Mouse (Mus musculus) layer of hippocampus, adult 8-10 months (tissue): ENCODE results near the gene Tshz2. TPM values are rescaled to one million over a fixed set of nuclear protein-coding genes. Genes with fewer than 3 reads are reported as not detected.
"Not testable (repeated sequence)": the region's sequence is repeated elsewhere in the genome, so short reads cannot be mapped to it uniquely, and the experiment has no call there.

Source experiments
- DNase-seq, 2 experiments: peaks; one replicate each; pipeline ENCODE4 v3.0.0; 2022; ENCODE audit warnings: low spot score in 2 of 2
- total RNA-seq, 4 experiments: library from RNA; stranded (reverse); gene quantifications; 2 replicates each; pipeline ENCODE4 v1.2.4; 2022

The Tshz2 gene
- total RNA-seq, 4 experiments from 2014 or later = 64.2 to 79.4 (median 74.0) TPM

- no peak for DNase-seq
Observed at GRCm38 (mm10) chr2:169753432-169753831, 120.6 kb downstream of the Tshz2 start.

- DNase-seq = no peak
Observed at GRCm38 (mm10) chr2:169755091-169755490, 122.3 kb downstream of the Tshz2 start.

GRCm38 (mm10) chr2:169758120-169758519 is 125.3 kb downstream of the Tshz2 start:
- no peak for DNase-seq

- DNase-seq = no peak
Observed at GRCm38 (mm10) chr2:169760117-169760516, 127.3 kb downstream of the Tshz2 start.

GRCm38 (mm10) chr2:169761726-169762125 is 128.9 kb downstream of the Tshz2 start:
- DNase-seq = no peak

GRCm38 (mm10) chr2:169762301-169762700 is 129.5 kb downstream of the Tshz2 start:
- DNase-seq = no peak

- DNase-seq = no peak
Observed at GRCm38 (mm10) chr2:169763716-169764115, 130.9 kb downstream of the Tshz2 start.

GRCm38 (mm10) chr2:169766247-169766646 is 133.4 kb downstream of the Tshz2 start:
- DNase-seq = no peak

- DNase-seq = no peak
Observed at GRCm38 (mm10) chr2:169767281-169767680, 134.5 kb downstream of the Tshz2 start.

GRCm38 (mm10) chr2:169775078-169775477 is 142.3 kb downstream of the Tshz2 start:
- DNase-seq = no peak

- DNase-seq = no peak
Observed at GRCm38 (mm10) chr2:169777242-169777641, 144.4 kb downstream of the Tshz2 start.

- DNase-seq = no peak
Observed at GRCm38 (mm10) chr2:169777764-169778163, 145.0 kb downstream of the Tshz2 start.

GRCm38 (mm10) chr2:169778740-169779345 is 146.0 kb downstream of the Tshz2 start:
- DNase-seq = no peak

GRCm38 (mm10) chr2:169781671-169782070 is 148.9 kb downstream of the Tshz2 start:
- not testable (repeated sequence) for DNase-seq

- no peak for DNase-seq
Observed at GRCm38 (mm10) chr2:169782874-169783680, 150.3 kb downstream of the Tshz2 start.

GRCm38 (mm10) chr2:169783681-169784033 is 150.8 kb downstream of the Tshz2 start:
- DNase-seq = no peak

- no peak for DNase-seq
Observed at GRCm38 (mm10) chr2:169787381-169787780, 154.6 kb downstream of the Tshz2 start.

- DNase-seq = no peak
Observed at GRCm38 (mm10) chr2:169787906-169788305, 155.1 kb downstream of the Tshz2 start.

- peak in 1 of 2 experiments; percentile 22 for DNase-seq
Observed at GRCm38 (mm10) chr2:169790439-169791131, 157.8 kb downstream of the Tshz2 start.

- DNase-seq = no peak
Observed at GRCm38 (mm10) chr2:169792706-169793105, 159.9 kb downstream of the Tshz2 start.

GRCm38 (mm10) chr2:169802241-169802640 is 169.4 kb downstream of the Tshz2 start:
- no peak for DNase-seq

- DNase-seq = no peak
Observed at GRCm38 (mm10) chr2:169804380-169804779, 171.6 kb downstream of the Tshz2 start.
